Mouse (Mus musculus) stomach, postnatal 0 days (tissue): ENCODE results near the gene Tmem14a. TPM values are rescaled to one million over a fixed set of nuclear protein-coding genes. Genes with fewer than 3 reads are reported as not detected.

ENCODE experiments used
- ATAC-seq: fragments of 200-750 bp; cut with Nextera tagmentation; 2 replicates; pipeline ENCODE4 v1.8.0; 2017; ENCODE audit not compliant: low FRiP score, low TSS enrichment
- DNase-seq: peaks from one replicate; pipeline ENCODE4 v3.0.0-alpha.2; 2016; ENCODE audit warnings: low spot score
- H3K27ac ChIP-seq: fragments of 300-500 bp; sonication (generic); replicated peaks from 2 replicates; pipeline ENCODE4 v1.5.1; 2014; ENCODE audit warnings: mild to moderate bottlenecking, control low read depth
- H3K27me3 ChIP-seq: fragments of 300-500 bp; sonication (generic); 2 replicates; pipeline ENCODE4 v1.6.1; 2014; ENCODE audit warnings: low read length; ENCODE audit not compliant: control insufficient read depth, insufficient read depth
- H3K36me3 ChIP-seq: fragments of 300-500 bp; sonication (generic); 2 replicates; pipeline ENCODE4 v1.6.1; 2014; ENCODE audit warnings: low read length, mixed read lengths; ENCODE audit not compliant: control insufficient read depth, insufficient read depth
- H3K4me1 ChIP-seq: fragments of 300-500 bp; sonication (generic); replicated peaks from 2 replicates; pipeline ENCODE4 v1.6.1; 2014; ENCODE audit warnings: antibody characterized with exemption; ENCODE audit not compliant: control insufficient read depth, insufficient read depth
- H3K4me2 ChIP-seq: fragments of 300-500 bp; sonication (generic); replicated peaks from 2 replicates; pipeline ENCODE4 v1.6.1; 2014; ENCODE audit warnings: low read depth, mild to moderate bottlenecking, control low read depth, moderate library complexity
- H3K4me3 ChIP-seq: fragments of 300-500 bp; sonication (generic); 2 replicates; pipeline ENCODE4 v1.5.1; 2014; ENCODE audit warnings: low read depth, low read length, control low read depth
- H3K9ac ChIP-seq: fragments of 300-500 bp; sonication (generic); 2 replicates; pipeline ENCODE4 v1.6.1; 2014; ENCODE audit warnings: mild to moderate bottlenecking, low read length, control low read depth, mixed read lengths
- H3K9me3 ChIP-seq: fragments of 300-500 bp; sonication (generic); 2 replicates; pipeline ENCODE4 v1.6.1; 2016; ENCODE audit warnings: low read length; ENCODE audit not compliant: control insufficient read depth
- CTCF ChIP-seq: IDR thresholded peaks from 2 replicates; pipeline ENCODE4 v1.5.1; 2016; ENCODE audit warnings: antibody characterized with exemption, low read depth, mild to moderate bottlenecking, moderate library complexity
- EP300 ChIP-seq: optimal IDR thresholded peaks from 2 replicates; pipeline ENCODE3; 2016; ENCODE audit warnings: antibody characterized with exemption
- WGBS: fragments of 180-500 bp; shearing (Covaris S2); extraction: QIAGEN DNeasy Blood & Tissue Kit; methylation state at CpG from one replicate; pipeline ENCODE4 v1.1.7; 2014; 5-methylcytosine and 5-hydroxymethylcytosine counted together
- polyA plus RNA-seq: library from polyadenylated mRNA; unstranded; fragments of >200 nt; fragmentation: Nextera tagmentation; extraction: Ambion mirVana; gene quantifications from 2 replicates; pipeline ENCODE4 v1.2.1, GENCODE M21; 2015

Gene Tmem14a
- polyA plus RNA-seq, 1 experiment from 2014 or later, result 10.9 TPM

- Histone ChIP-seq H3K36me3 (no peaks in the 10 kb centered on the region), H3K27me3 (no peaks in the 10 kb centered on the region), H3K4me3 (no peak overlapping the region), H3K9me3 (no peaks in the 10 kb centered on the region), H3K4me1 (no peaks in the 10 kb centered on the region), H3K4me2 (no peak overlapping the region), H3K9ac (no peak overlapping the region), H3K27ac (no peak overlapping the region)
- ATAC-seq (no peak), DNase-seq (no peak)
- TF ChIP-seq EP300 (no peak), CTCF (no peak)
- WGBS, result 60% methylated on average over 2 of the region's 2 CpGs
Measured at GRCm38 (mm10) chr1:21230376-21230775, 12.0 kb downstream of the Tmem14a start.

- DNase-seq (peak; percentile 71), ATAC-seq (peak; percentile 90)
- Histone ChIP-seq H3K4me3 (no peak overlapping the region), H3K27me3 (no peaks in the 10 kb centered on the region), H3K36me3 (no peaks in the 10 kb centered on the region), H3K9ac (no peak overlapping the region), H3K27ac (no peak overlapping the region), H3K4me1 (no peaks in the 10 kb centered on the region), H3K4me2 (no peak overlapping the region), H3K9me3 (no peaks in the 10 kb centered on the region)
- TF ChIP-seq EP300 (no peak), CTCF (no peak)
- WGBS, result 52% methylated on average over 5 of the region's 5 CpGs
Measured at GRCm38 (mm10) chr1:21231744-21232464, 13.5 kb downstream of the Tmem14a start.

GRCm38 (mm10) chr1:21232516-21232915 lies 14.1 kb downstream of the Tmem14a start:
- WGBS, result 64% methylated on average over 1 of the region's 1 CpGs
- no peaks in the 10 kb centered on the region for H3K36me3 ChIP-seq
- H3K27me3 ChIP-seq, result no peaks in the 10 kb centered on the region
- TF ChIP-seq EP300, result no peak
- TF ChIP-seq CTCF, result no peak
- ATAC-seq (no peak), DNase-seq (no peak)
- H3K27ac ChIP-seq, result no peak overlapping the region
- H3K9ac ChIP-seq, result no peak overlapping the region
- no peak overlapping the region for H3K4me2 ChIP-seq
- no peaks in the 10 kb centered on the region for H3K4me1 ChIP-seq
- H3K4me3 ChIP-seq, result no peak overlapping the region
- no peaks in the 10 kb centered on the region for H3K9me3 ChIP-seq

GRCm38 (mm10) chr1:21235359-21235758 lies 17.0 kb downstream of the Tmem14a start:
- TF ChIP-seq CTCF (no peak), EP300 (no peak)
- Histone ChIP-seq H3K4me2 (no peak overlapping the region), H3K9me3 (no peaks in the 10 kb centered on the region), H3K27me3 (no peaks in the 10 kb centered on the region), H3K4me1 (no peaks in the 10 kb centered on the region), H3K27ac (no peak overlapping the region), H3K36me3 (no peaks in the 10 kb centered on the region), H3K4me3 (no peak overlapping the region), H3K9ac (no peak overlapping the region)
- DNase-seq (no peak), ATAC-seq (no peak)
- 80% methylated on average over 6 of the region's 6 CpGs for WGBS

- no peaks in the 10 kb centered on the region for H3K36me3 ChIP-seq
- H3K9ac ChIP-seq, result no peak within 1 kb of the TSS
- H3K4me1 ChIP-seq, result no peaks in the 10 kb centered on the region
- peak; percentile 91 for ATAC-seq
- WGBS, result 54% methylated on average over 8 of the region's 8 CpGs
- peak within 1 kb of the TSS; percentile 65 for H3K27ac ChIP-seq
- no peak within 1 kb of the TSS for H3K4me3 ChIP-seq
- H3K9me3 ChIP-seq, result no peaks in the 10 kb centered on the region
- H3K27me3 ChIP-seq, result no peaks in the 10 kb centered on the region
- TF ChIP-seq EP300 (no peak), CTCF (no peak)
- peak within 1 kb of the TSS; percentile 20; the same call in 1 of the 2 replicates for H3K4me2 ChIP-seq
- peak; percentile 45 for DNase-seq
Measured at GRCm38 (mm10) chr1:21239911-21240898, 21.8 kb downstream of the Tmem14a start, which contains the start of gene Gsta3. TSS of gene Gsta3 (plus strand) at chr1:21240589.
